Mouse (Mus musculus) forebrain, embryonic 14.5 days (tissue): ENCODE results near the gene Ap5m1. TPM values are rescaled to one million over a fixed set of nuclear protein-coding genes. Genes with fewer than 3 reads are reported as not detected.

ENCODE experiments used
- ATAC-seq: fragments of 200-750 bp; cut with Nextera tagmentation; 2 replicates; pipeline ENCODE4 v1.8.0; 2017; ENCODE audit warnings: mild to moderate bottlenecking, moderate library complexity
- DNase-seq: peaks from one replicate; pipeline ENCODE4 v3.0.0-alpha.2; 2015; ENCODE audit warnings: low spot score
- H3K27ac ChIP-seq: fragments of 300-500 bp; sonication (generic); 2 replicates; pipeline ENCODE4 v1.5.1; 2014; ENCODE audit warnings: low read depth, mild to moderate bottlenecking, control low read depth, low read length, moderate library complexity
- H3K27me3 ChIP-seq: fragments of 300-500 bp; sonication (generic); replicated peaks from 2 replicates; pipeline ENCODE4 v1.6.1; 2014; ENCODE audit warnings: low read length, control low read depth, mixed read lengths; ENCODE audit not compliant: control insufficient read depth, insufficient read depth
- H3K36me3 ChIP-seq: fragments of 300-500 bp; sonication (generic); 2 replicates; pipeline ENCODE4 v1.6.1; 2014; ENCODE audit warnings: low read length, control low read depth; ENCODE audit not compliant: control insufficient read depth, insufficient read depth
- H3K4me1 ChIP-seq: fragments of 300-500 bp; sonication (generic); 2 replicates; pipeline ENCODE4 v1.6.1; 2014; ENCODE audit warnings: antibody characterized with exemption, low read length, control low read depth; ENCODE audit not compliant: control insufficient read depth, insufficient read depth
- H3K4me2 ChIP-seq: fragments of 300-500 bp; sonication (generic); 2 replicates; pipeline ENCODE4 v1.6.1; 2014; ENCODE audit warnings: mild to moderate bottlenecking, control low read depth, low read length
- H3K4me3 ChIP-seq: fragments of 300-500 bp; sonication (generic); 2 replicates; pipeline ENCODE4 v1.5.1; 2014; ENCODE audit warnings: low read depth, low read length, control low read depth
- H3K9ac ChIP-seq: fragments of 300-500 bp; sonication (generic); 2 replicates; pipeline ENCODE4 v1.6.1; 2014; ENCODE audit warnings: mild to moderate bottlenecking, low read length, control low read depth, moderate library complexity
- H3K9me3 ChIP-seq: fragments of 300-500 bp; sonication (generic); replicated peaks from 2 replicates; pipeline ENCODE4 v1.6.1; 2016; ENCODE audit warnings: low read length, control low read depth, mixed read lengths; ENCODE audit not compliant: control insufficient read depth
- WGBS: fragments of 180-500 bp; shearing (Covaris S2); extraction: QIAGEN DNeasy Blood & Tissue Kit; methylation state at CpG from one replicate; pipeline ENCODE4 v1.1.7; 2014; 5-methylcytosine and 5-hydroxymethylcytosine counted together
- polyA plus RNA-seq: library from polyadenylated mRNA; unstranded; fragments of >200 nt; fragmentation: Nextera tagmentation; extraction: Ambion mirVana; gene quantifications from 2 replicates; pipeline ENCODE4 v1.2.1, GENCODE M21; 2014

Ap5m1 gene
- polyA plus RNA-seq, 1 experiment from 2014 or later, result 25.9 TPM

GRCm38 (mm10) chr14:49140756-49141155 is 74.9 kb downstream of the Ap5m1 start:
- DNase-seq (no peak), ATAC-seq (no peak)
- Histone ChIP-seq H3K9ac (no peak overlapping the region), H3K9me3 (no peaks in the 10 kb centered on the region), H3K4me1 (no peaks in the 10 kb centered on the region; the same call in 1 of the 2 replicates), H3K4me3 (no peak overlapping the region), H3K27ac (no peak overlapping the region), H3K4me2 (no peak overlapping the region), H3K36me3 (no peaks in the 10 kb centered on the region), H3K27me3 (no peaks in the 10 kb centered on the region)
- 95% methylated on average over 7 of the region's 7 CpGs for WGBS

Other genes with a start within 250 kb of the Ap5m1 start
- gene Exoc5, start 556 bp downstream of the Ap5m1 start, polyA plus RNA-seq, result 82.1 and 102 TPM in 2 replicates
- gene Naa30, start 106.1 kb downstream of the Ap5m1 start, polyA plus RNA-seq, result 15.0 and 15.4 TPM in 2 replicates
- gene ccdc198, start 179.4 kb downstream of the Ap5m1 start, polyA plus RNA-seq, result 0.10 TPM in 1 of 2 replicates, not detected in the other